Mouse (Mus musculus): ENCODE measurements around the gene Cd300lb.

DNA sequence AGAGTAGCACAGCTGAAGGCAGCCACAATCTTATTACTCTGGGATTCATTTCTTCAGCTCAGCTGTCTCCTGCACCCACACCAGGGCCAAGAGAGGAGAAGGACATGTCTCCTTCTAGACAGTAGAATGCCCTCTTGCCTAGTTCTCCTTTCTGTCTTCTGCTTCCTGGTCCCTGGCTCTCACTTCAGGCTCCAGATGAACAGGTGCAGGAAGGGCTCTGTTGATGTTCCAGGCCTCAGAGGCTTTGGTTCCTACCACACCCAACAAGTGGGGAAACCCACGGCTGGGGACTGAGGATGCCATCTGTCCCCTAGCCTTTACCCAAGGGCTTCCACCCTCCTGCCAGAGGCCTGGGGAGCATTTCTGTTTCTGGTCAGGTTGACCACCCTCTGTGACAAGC lies 26.2 kb upstream of the Cd300lb start:
- TF ChIP-seq CTCF (IDR thresholded peaks at IDR 0.05), result no peak
- no peak for TF ChIP-seq EP300 (IDR thresholded peaks at IDR 0.05; ENCODE audit: insufficient read depth, low read depth, low read length)

Data from heart, adult 2 months (tissue).